Mouse (Mus musculus) cortical plate, adult 2 months (tissue): ENCODE data around the gene Csmd2.

Experiments used
- CTCF ChIP-seq: fragments of 200-500 bp; IDR thresholded peaks from 2 replicates; pipeline ENCODE4 v1.5.1; 2011; ENCODE audit warnings: mild to moderate bottlenecking, control low read depth, low read length; ENCODE audit not compliant: insufficient read depth; ENCODE audit errors: extremely low read depth
- POLR2A ChIP-seq: fragments of 200-500 bp; IDR thresholded peaks from 2 replicates; pipeline ENCODE4 v1.6.1; 2011; ENCODE audit warnings: mild to moderate bottlenecking, low read length, control low read depth; ENCODE audit not compliant: insufficient read depth; ENCODE audit errors: extremely low read depth

DNA sequence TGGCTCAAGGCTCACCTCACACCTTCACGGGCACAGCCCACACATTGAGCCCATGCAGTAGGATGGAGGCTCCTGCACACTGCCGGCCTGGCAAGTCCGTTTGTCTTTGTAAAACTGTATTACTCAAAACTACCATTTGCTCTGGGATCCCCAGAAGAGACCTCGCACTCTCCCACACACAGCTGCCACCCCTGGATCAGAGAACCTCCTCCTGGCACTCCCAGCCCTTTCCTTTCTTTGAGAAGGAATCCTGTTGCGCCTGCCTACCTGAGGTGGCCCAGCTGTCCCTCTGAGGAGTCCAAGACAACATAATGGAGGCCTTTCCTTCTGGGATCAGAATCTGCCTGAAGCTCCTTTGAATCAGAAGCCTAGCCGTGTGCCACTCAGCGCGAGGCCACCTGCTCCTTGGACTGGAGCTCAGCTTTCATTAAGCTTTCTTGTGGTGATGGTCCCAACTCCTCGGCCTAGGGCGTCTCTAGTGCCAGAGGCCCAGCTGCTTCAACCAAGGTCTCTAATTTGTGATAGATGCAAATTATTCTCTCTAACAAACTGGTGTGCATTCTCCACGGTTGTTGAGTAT, 502.0 kb downstream of the Csmd2 start:
- TF ChIP-seq CTCF = no peak
- TF ChIP-seq POLR2A = no peak
